Mouse (Mus musculus) cortical plate, adult 2 months (tissue): Measurements from ENCODE around the gene Fam234b.

Experiments
- CTCF ChIP-seq: fragments of 200-500 bp; IDR thresholded peaks from 2 replicates; pipeline ENCODE4 v1.5.1; 2011; ENCODE audit warnings: mild to moderate bottlenecking, control low read depth, low read length; ENCODE audit not compliant: insufficient read depth; ENCODE audit errors: extremely low read depth
- POLR2A ChIP-seq: fragments of 200-500 bp; IDR thresholded peaks from 2 replicates; pipeline ENCODE4 v1.6.1; 2011; ENCODE audit warnings: mild to moderate bottlenecking, low read length, control low read depth; ENCODE audit not compliant: insufficient read depth; ENCODE audit errors: extremely low read depth

GRCm38 (mm10) chr6:135194907-135195306, 2.9 kb upstream of the Fam234b start:
- no peak for TF ChIP-seq POLR2A
- TF ChIP-seq CTCF: no peak
